Comparison of ENCODE assay signal across 26 mouse cellular contexts in genomic region chr1:141322968-141323367, GRCm38 (mm10).
DNase-seq lines count a peak whose midpoint lies in the region; ATAC-seq and TF ChIP-seq lines count a peak whose summit lies in the region.
"Had no signal": no experiment of that assay in that cellular context is flagged by ENCODE, and none has a peak within 500 bp of the region (broad histone marks: within the 10 kb centered on the region; RNA-seq: fewer than 3 reads in every experiment).

No protein-coding gene starts in this region.

- ATAC-seq in hindbrain, embryonic 11.5 days (ENCODE audit: low FRiP score): peak; percentile 63
- no peak for ATAC-seq in hindbrain, embryonic 12.5 days (ENCODE audit: low FRiP score)
- no peak for ATAC-seq in midbrain, postnatal 0 days (ENCODE audit: low FRiP score)
- ATAC-seq in midbrain, embryonic 13.5 days: no peak
- peak; percentile 69; the same call in 1 of the 2 replicates for ATAC-seq in neural tube, embryonic 14.5 days (ENCODE audit: low read depth)
- ATAC-seq: CD4-positive, CD25-positive, alpha-beta regulatory T cell, adult 4 months; forebrain, embryonic 13.5 days; forebrain, embryonic 16.5 days had no signal

- no peak overlapping the region for H3K4me2 ChIP-seq in hindbrain, embryonic 11.5 days (replicated peaks; ENCODE audit: low read depth, low read length)
- H3K4me2 ChIP-seq in hindbrain, embryonic 12.5 days (replicated peaks): no peak overlapping the region
- no peak overlapping the region for H3K4me2 ChIP-seq in midbrain, postnatal 0 days (ENCODE audit: low read depth, low read length, poor library complexity, severe bottlenecking)
- H3K4me2 ChIP-seq in midbrain, embryonic 13.5 days (replicated peaks): no peak overlapping the region
- H3K4me2 ChIP-seq in neural tube, embryonic 14.5 days (ENCODE audit: low read depth, low read length): no peak overlapping the region
- H3K4me2 ChIP-seq: forebrain, embryonic 13.5 days; heart, embryonic 13.5 days; hindbrain, embryonic 13.5 days had no signal

- no peaks in the 10 kb centered on the region for H3K4me1 ChIP-seq in hindbrain, embryonic 11.5 days (replicated peaks; ENCODE audit: control insufficient read depth, insufficient read depth, low read length)
- H3K4me1 ChIP-seq in hindbrain, embryonic 12.5 days: no peaks in the 10 kb centered on the region
- H3K4me1 ChIP-seq in midbrain, postnatal 0 days (ENCODE audit: insufficient read depth, low read length): no peaks in the 10 kb centered on the region
- no peaks in the 10 kb centered on the region for H3K4me1 ChIP-seq in midbrain, embryonic 13.5 days (replicated peaks)
- no peaks in the 10 kb centered on the region for H3K4me1 ChIP-seq in neural tube, embryonic 14.5 days (ENCODE audit: control insufficient read depth, insufficient read depth, low read length)
- H3K4me1 ChIP-seq: forebrain, embryonic 10.5 days; forebrain, embryonic 13.5 days; heart, embryonic 10.5 days; heart, embryonic 13.5 days; hindbrain, embryonic 13.5 days had no signal

- no peak overlapping the region for H3K27ac ChIP-seq in hindbrain, embryonic 11.5 days (ENCODE audit: low read depth, low read length)
- no peak overlapping the region for H3K27ac ChIP-seq in hindbrain, embryonic 12.5 days
- H3K27ac ChIP-seq in midbrain, postnatal 0 days (ENCODE audit: low read depth, low read length): no peak overlapping the region
- H3K27ac ChIP-seq in midbrain, embryonic 13.5 days: no peak overlapping the region
- H3K27ac ChIP-seq in neural tube, embryonic 14.5 days (ENCODE audit: low read depth, low read length): no peak overlapping the region
- H3K27ac ChIP-seq: forebrain, embryonic 10.5 days; forebrain, embryonic 13.5 days; heart, adult 2 months; heart, embryonic 10.5 days; heart, embryonic 13.5 days; hindbrain, embryonic 13.5 days had no signal

- no peak overlapping the region for H3K9ac ChIP-seq in hindbrain, embryonic 11.5 days (ENCODE audit: low read depth, low read length)
- H3K9ac ChIP-seq in hindbrain, embryonic 12.5 days: no peak overlapping the region
- no peak overlapping the region for H3K9ac ChIP-seq in midbrain, postnatal 0 days (replicated peaks; ENCODE audit: low read length, poor library complexity, severe bottlenecking)
- H3K9ac ChIP-seq in midbrain, embryonic 13.5 days (replicated peaks): no peak overlapping the region
- no peak overlapping the region for H3K9ac ChIP-seq in neural tube, embryonic 14.5 days (replicated peaks; ENCODE audit: low read depth, low read length)
- H3K9ac ChIP-seq: forebrain, embryonic 13.5 days; heart, embryonic 13.5 days; hindbrain, embryonic 13.5 days had no signal

- 56% methylated on average over 3 of the region's 3 CpGs for WGBS in hindbrain, embryonic 11.5 days
- WGBS in hindbrain, embryonic 12.5 days: 50% methylated on average over 3 of the region's 3 CpGs
- 28% methylated on average over 3 of the region's 3 CpGs for WGBS in midbrain, postnatal 0 days
- 38% methylated on average over 3 of the region's 3 CpGs for WGBS in midbrain, embryonic 13.5 days
- WGBS in neural tube, embryonic 14.5 days: 25% methylated on average over 3 of the region's 3 CpGs

- DNase-seq in hindbrain, embryonic 11.5 days (ENCODE audit: low spot score): no peak
- DNase-seq in midbrain, postnatal 0 days (ENCODE audit: low spot score): peak; percentile 14
- DNase-seq in retina, embryonic 14.5 days (ENCODE audit: low spot score): peak; percentile 17
- no peak for DNase-seq in retina, postnatal 1 day
- DNase-seq in ovary, postnatal 14 days (ENCODE audit: low spot score): no peak
- DNase-seq: adrenal gland, adult 2 months; adrenal gland, postnatal 14 days; cerebellum, adult 11-12 months; cerebellum, adult 8-10 months; cerebellum, postnatal 10 days; cerebellum, postnatal 36 days; gastrocnemius, postnatal 10 days; gastrocnemius, postnatal 36 days; heart, adult 2 months; heart, postnatal 14 days; heart, postnatal 4 days had no signal

- no peak overlapping the region for H3K4me3 ChIP-seq in hindbrain, embryonic 11.5 days (ENCODE audit: low read depth, low read length)
- no peak overlapping the region for H3K4me3 ChIP-seq in hindbrain, embryonic 12.5 days
- no peak overlapping the region for H3K4me3 ChIP-seq in midbrain, postnatal 0 days (ENCODE audit: low read depth, low read length)
- no peak overlapping the region for H3K4me3 ChIP-seq in midbrain, embryonic 13.5 days (replicated peaks)
- H3K4me3 ChIP-seq in neural tube, embryonic 14.5 days (ENCODE audit: low read depth, low read length): no peak overlapping the region
- H3K4me3 ChIP-seq: forebrain, embryonic 10.5 days; forebrain, embryonic 13.5 days; heart, adult 2 months; heart, embryonic 10.5 days; heart, embryonic 13.5 days; hindbrain, embryonic 13.5 days had no signal

- no peaks in the 10 kb centered on the region for H3K27me3 ChIP-seq in hindbrain, embryonic 11.5 days (ENCODE audit: control insufficient read depth, insufficient read depth, low read length)
- no peaks in the 10 kb centered on the region for H3K27me3 ChIP-seq in hindbrain, embryonic 12.5 days
- H3K27me3 ChIP-seq in midbrain, postnatal 0 days (ENCODE audit: insufficient read depth, low read length): no peaks in the 10 kb centered on the region
- H3K27me3 ChIP-seq in midbrain, embryonic 13.5 days: no peaks in the 10 kb centered on the region
- no peaks in the 10 kb centered on the region for H3K27me3 ChIP-seq in neural tube, embryonic 14.5 days (ENCODE audit: control insufficient read depth, insufficient read depth, low read length)
- H3K27me3 ChIP-seq: forebrain, embryonic 13.5 days; heart, embryonic 13.5 days; hindbrain, embryonic 13.5 days had no signal

- no peaks in the 10 kb centered on the region for H3K36me3 ChIP-seq in hindbrain, embryonic 11.5 days (ENCODE audit: control insufficient read depth, insufficient read depth, low read length)
- no peaks in the 10 kb centered on the region for H3K36me3 ChIP-seq in hindbrain, embryonic 12.5 days
- no peaks in the 10 kb centered on the region for H3K36me3 ChIP-seq in midbrain, postnatal 0 days (ENCODE audit: insufficient read depth, low read length)
- no peaks in the 10 kb centered on the region for H3K36me3 ChIP-seq in midbrain, embryonic 13.5 days
- H3K36me3 ChIP-seq in neural tube, embryonic 14.5 days (ENCODE audit: control insufficient read depth, insufficient read depth, low read length): no peaks in the 10 kb centered on the region
- H3K36me3 ChIP-seq: forebrain, embryonic 10.5 days; heart, embryonic 10.5 days; heart, embryonic 13.5 days; hindbrain, embryonic 13.5 days had no signal

- H3K9me3 ChIP-seq in hindbrain, embryonic 11.5 days (ENCODE audit: control insufficient read depth, low read length): no peaks in the 10 kb centered on the region
- H3K9me3 ChIP-seq in hindbrain, embryonic 12.5 days (replicated peaks): no peaks in the 10 kb centered on the region
- no peaks in the 10 kb centered on the region for H3K9me3 ChIP-seq in midbrain, postnatal 0 days (ENCODE audit: low read length)
- H3K9me3 ChIP-seq in midbrain, embryonic 13.5 days: no peaks in the 10 kb centered on the region
- no peaks in the 10 kb centered on the region for H3K9me3 ChIP-seq in neural tube, embryonic 14.5 days (ENCODE audit: control insufficient read depth, low read length)
- H3K9me3 ChIP-seq: forebrain, embryonic 10.5 days; forebrain, embryonic 13.5 days; heart, embryonic 10.5 days; heart, embryonic 13.5 days; hindbrain, embryonic 13.5 days had no signal

- no peak for TF ChIP-seq CTCF in midbrain, postnatal 0 days (IDR thresholded peaks at IDR 0.05)

Comparison
In these comparisons a context has a peak if more than half of its experiments do, and no peak if none do; other contexts are left out.
1. ATAC-seq: peak in hindbrain, embryonic 11.5 days (single experiment) and neural tube, embryonic 14.5 days (single experiment); none in hindbrain, embryonic 12.5 days (single experiment), midbrain, postnatal 0 days (single experiment) and midbrain, embryonic 13.5 days (single experiment).
2. DNase-seq: peak in midbrain, postnatal 0 days (single experiment) and retina, embryonic 14.5 days (single experiment); none in hindbrain, embryonic 11.5 days (single experiment), retina, postnatal 1 day (single experiment) and ovary, postnatal 14 days (single experiment).